Mouse (Mus musculus) heart, embryonic 12.5 days (tissue): ENCODE measurements at regions not wholly inside any gene's neighbourhood (a gene's known extent, or its start where the extent isn't known, plus 50 kb on each side); places are given as distances from the start of the nearest gene placed in this dataset.

Experiments used
- ATAC-seq: fragments of 200-750 bp; cut with Nextera tagmentation; 2 replicates; pipeline ENCODE4 v1.8.0; 2017; ENCODE audit warnings: moderate TSS enrichment, moderate library complexity; ENCODE audit not compliant: insufficient number of reproducible peaks, low FRiP score
- H3K27ac ChIP-seq: fragments of 300-500 bp; sonication (generic); 2 replicates; pipeline ENCODE4 v1.5.1; 2016; ENCODE audit warnings: mild to moderate bottlenecking, moderate library complexity; ENCODE audit not compliant: poor library complexity, severe bottlenecking
- H3K27me3 ChIP-seq: fragments of 300-500 bp; sonication (generic); replicated peaks from 2 replicates; pipeline ENCODE4 v1.6.1; 2016; ENCODE audit warnings: mild to moderate bottlenecking, moderate library complexity
- H3K36me3 ChIP-seq: fragments of 300-500 bp; sonication (generic); 2 replicates; pipeline ENCODE4 v1.6.1; 2016; ENCODE audit warnings: mild to moderate bottlenecking, moderate library complexity
- H3K4me1 ChIP-seq: fragments of 300-500 bp; sonication (generic); replicated peaks from 2 replicates; pipeline ENCODE4 v1.6.1; 2016; ENCODE audit warnings: mild to moderate bottlenecking
- H3K4me2 ChIP-seq: fragments of 300-500 bp; sonication (generic); 2 replicates; pipeline ENCODE4 v1.6.1; 2016; ENCODE audit warnings: mild to moderate bottlenecking, moderate library complexity
- H3K4me3 ChIP-seq: fragments of 300-500 bp; sonication (generic); 2 replicates; pipeline ENCODE4 v1.5.1; 2016; ENCODE audit warnings: mild to moderate bottlenecking
- H3K9ac ChIP-seq: fragments of 300-500 bp; sonication (generic); 2 replicates; pipeline ENCODE4 v1.6.1; 2016; ENCODE audit warnings: mild to moderate bottlenecking, moderate library complexity
- H3K9me3 ChIP-seq: fragments of 300-500 bp; sonication (generic); replicated peaks from 2 replicates; pipeline ENCODE4 v1.6.1; 2016; ENCODE audit warnings: mild to moderate bottlenecking, moderate library complexity
- WGBS: fragments of 180-500 bp; shearing (Covaris S2); methylation state at CpG from one replicate; pipeline ENCODE4 v1.1.7; 2016; 5-methylcytosine and 5-hydroxymethylcytosine counted together

DNA sequence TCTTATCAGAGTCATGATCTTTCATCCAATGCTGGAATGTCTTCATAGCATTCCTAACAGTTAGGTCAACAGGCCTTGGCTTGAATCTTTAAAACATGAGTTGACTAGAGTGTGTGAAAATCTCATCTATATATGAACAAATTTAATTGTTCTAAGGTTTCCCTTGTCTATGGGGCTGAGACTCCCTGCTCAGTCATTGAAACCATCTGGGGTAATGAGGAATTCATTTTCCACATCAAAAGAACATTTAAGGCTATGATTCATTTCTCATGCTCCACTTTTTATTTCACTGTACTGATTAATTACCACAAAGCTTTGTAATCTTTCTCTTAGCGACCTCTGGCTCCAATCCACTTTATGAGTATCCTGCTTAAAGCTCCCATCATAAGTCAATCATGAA lies 94.7 kb upstream of the Sash1 start:
- Histone ChIP-seq H3K36me3 (no peaks in the 10 kb centered on the region), H3K4me2 (no peak overlapping the region), H3K9me3 (no peaks in the 10 kb centered on the region), H3K27me3 (no peaks in the 10 kb centered on the region), H3K9ac (no peak overlapping the region), H3K27ac (no peak overlapping the region), H3K4me1 (peaks cover 1% of the 10 kb centered on the region; the same call in 1 of the 2 replicates), H3K4me3 (no peak overlapping the region)
- 80% methylated on average over 1 of the region's 1 CpGs for WGBS
- ATAC-seq = no peak

DNA sequence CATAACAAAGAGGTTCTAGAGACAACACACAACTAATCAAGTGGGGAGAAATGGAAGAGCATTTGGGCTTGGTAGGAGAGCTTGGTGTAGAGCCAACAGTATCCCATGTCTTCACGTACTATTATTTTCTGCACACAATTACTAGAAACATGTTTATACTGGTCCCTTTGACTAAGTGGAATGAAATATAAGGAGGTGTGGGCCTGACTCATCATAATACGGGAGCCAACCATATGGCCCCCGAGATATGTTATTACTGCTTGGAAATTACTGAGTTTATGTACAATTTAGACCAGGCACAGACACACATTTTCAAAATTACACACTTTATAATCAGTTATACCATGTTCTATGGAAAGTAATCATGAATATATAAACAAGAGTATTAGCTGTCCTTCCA lies 92.7 kb upstream of the Sash1 start:
- Histone ChIP-seq H3K9ac (no peak overlapping the region), H3K27me3 (no peaks in the 10 kb centered on the region), H3K4me2 (no peak overlapping the region), H3K9me3 (no peaks in the 10 kb centered on the region), H3K27ac (no peak overlapping the region), H3K4me3 (no peak overlapping the region), H3K36me3 (no peaks in the 10 kb centered on the region), H3K4me1 (no peaks in the 10 kb centered on the region)
- ATAC-seq = no peak
- 91% methylated on average over 3 of the region's 3 CpGs for WGBS

DNA sequence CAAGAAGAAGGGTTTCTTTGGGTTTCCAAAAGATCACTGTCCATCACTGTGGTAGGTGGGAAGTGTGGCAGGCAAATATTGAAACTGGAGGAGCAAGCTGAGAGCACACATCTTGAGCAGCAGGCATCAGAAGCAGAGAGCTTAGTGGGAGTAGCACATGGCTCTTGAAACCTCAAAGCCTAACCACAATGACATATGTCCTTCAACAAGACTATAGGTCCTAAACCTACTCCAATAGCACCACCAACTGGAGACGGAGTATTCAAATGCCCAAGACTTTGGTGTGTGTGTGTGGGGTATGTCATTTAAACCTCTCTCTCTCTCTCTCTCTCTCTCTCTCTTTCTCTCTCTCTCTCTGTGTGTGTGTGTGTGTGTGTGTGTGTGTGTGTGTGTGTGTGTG lies 88.1 kb upstream of the Sash1 start:
- H3K4me2 ChIP-seq = no peak overlapping the region
- no peaks in the 10 kb centered on the region for H3K9me3 ChIP-seq
- H3K4me1 ChIP-seq = peaks cover 8% of the 10 kb centered on the region
- H3K4me3 ChIP-seq = no peak overlapping the region
- no peaks in the 10 kb centered on the region for H3K27me3 ChIP-seq
- no peak overlapping the region for H3K9ac ChIP-seq
- WGBS = 53% methylated on average over 1 of the region's 1 CpGs
- no peak for ATAC-seq
- no peaks in the 10 kb centered on the region for H3K36me3 ChIP-seq
- H3K27ac ChIP-seq = no peak overlapping the region

DNA sequence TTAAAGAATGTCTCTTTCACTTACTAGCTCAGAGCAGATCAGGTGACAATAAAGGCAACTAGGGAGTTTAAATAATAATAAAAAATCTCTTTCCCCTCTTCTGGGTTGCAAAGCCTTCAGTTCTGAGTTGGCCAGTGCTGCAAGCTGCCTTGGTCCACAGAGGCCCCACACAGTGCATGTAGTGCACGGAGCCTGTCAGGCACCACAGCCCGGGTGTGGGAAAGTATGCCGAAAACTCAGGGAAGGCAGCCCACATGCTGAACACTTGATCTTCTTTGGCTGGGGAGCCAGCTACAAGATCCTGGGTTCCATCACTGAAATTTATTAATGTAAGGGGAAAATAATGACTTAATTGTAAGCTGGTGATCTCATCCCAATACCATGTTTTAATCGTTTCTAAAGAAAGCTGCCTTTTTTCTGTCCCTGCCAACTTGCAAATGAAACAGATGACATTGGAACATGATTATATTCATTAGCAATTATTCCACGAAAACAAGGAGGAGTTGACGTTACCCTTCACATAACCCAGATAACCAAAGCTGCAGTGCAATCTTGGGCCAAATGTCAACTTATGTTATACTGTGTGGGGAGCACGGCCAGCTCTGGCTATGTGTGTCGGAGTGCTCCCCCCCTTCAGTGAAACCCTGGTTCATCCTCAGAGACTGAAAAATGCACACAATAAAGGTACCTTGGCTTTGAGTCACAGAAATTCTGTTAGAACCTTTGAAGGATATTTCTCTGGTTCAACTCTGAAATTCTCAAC lies 87.1 kb upstream of the Sash1 start:
- no peak for ATAC-seq

DNA sequence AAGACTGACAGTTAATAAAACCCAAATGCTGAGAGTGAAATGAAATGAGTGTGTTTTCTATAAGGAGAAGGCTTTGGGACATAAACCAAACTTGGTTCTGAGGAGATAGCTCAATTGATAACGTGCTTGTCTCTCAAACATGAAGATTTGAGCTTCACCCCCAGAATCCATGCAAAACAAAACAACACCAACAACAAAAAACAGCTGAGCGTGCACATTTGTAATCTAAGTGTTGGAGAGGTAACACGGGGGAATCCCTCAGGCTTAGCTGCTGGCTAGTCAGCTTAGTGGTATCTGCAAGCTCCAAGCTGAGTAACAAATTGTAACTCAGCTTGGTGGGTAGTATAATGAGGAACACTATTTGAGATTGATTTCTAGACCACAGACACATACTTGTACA lies 84.9 kb upstream of the Sash1 start:
- H3K9ac ChIP-seq = no peak overlapping the region
- no peak overlapping the region for H3K27ac ChIP-seq
- no peaks in the 10 kb centered on the region for H3K36me3 ChIP-seq
- no peak overlapping the region for H3K4me3 ChIP-seq
- H3K27me3 ChIP-seq = no peaks in the 10 kb centered on the region
- peaks cover 25% of the 10 kb centered on the region for H3K4me1 ChIP-seq
- no peak overlapping the region for H3K4me2 ChIP-seq
- no peaks in the 10 kb centered on the region for H3K9me3 ChIP-seq
- 70% methylated on average over 3 of the region's 3 CpGs for WGBS
- no peak for ATAC-seq

More for the DNA sequence above, 87.1 kb upstream of the Sash1 start:
- Histone ChIP-seq H3K9me3 (no peaks in the 10 kb centered on the region), H3K9ac (no peak overlapping the region), H3K4me3 (no peak overlapping the region), H3K27me3 (no peaks in the 10 kb centered on the region), H3K4me2 (no peak overlapping the region), H3K36me3 (no peaks in the 10 kb centered on the region), H3K27ac (0 out of 2 replicates have a peak overlapping the region, but pooled peaks have one; percentile 34), H3K4me1 (peaks cover 18% of the 10 kb centered on the region)
- WGBS = 45% methylated on average over 8 of the region's 8 CpGs

DNA sequence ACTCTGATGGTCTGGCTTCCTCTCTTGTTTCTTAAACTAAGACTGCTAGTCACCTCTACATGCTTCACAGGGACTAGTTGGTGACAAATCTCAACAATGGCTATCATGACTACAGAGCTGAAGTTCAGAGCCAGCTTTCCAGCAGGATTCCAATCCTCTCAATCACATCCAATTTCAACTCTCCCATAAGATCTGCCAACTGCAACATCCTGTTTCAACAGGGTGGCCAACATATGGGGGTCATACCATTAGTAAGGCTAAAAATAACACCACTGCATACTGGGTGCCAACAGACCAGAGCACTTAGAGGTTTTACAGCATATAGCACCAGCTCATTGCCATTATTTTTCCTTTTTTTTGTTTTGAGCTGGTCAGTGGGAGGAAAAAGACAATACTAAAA lies 83.7 kb upstream of the Sash1 start:
- no peak for ATAC-seq
- H3K9ac ChIP-seq = no peak overlapping the region
- H3K27me3 ChIP-seq = no peaks in the 10 kb centered on the region
- no peak overlapping the region for H3K4me2 ChIP-seq
- no peak overlapping the region for H3K4me3 ChIP-seq
- H3K4me1 ChIP-seq = peaks cover 25% of the 10 kb centered on the region
- no peaks in the 10 kb centered on the region for H3K9me3 ChIP-seq
- H3K27ac ChIP-seq = 0 out of 2 replicates have a peak overlapping the region, but pooled peaks have one; percentile 59
- no peaks in the 10 kb centered on the region for H3K36me3 ChIP-seq

DNA sequence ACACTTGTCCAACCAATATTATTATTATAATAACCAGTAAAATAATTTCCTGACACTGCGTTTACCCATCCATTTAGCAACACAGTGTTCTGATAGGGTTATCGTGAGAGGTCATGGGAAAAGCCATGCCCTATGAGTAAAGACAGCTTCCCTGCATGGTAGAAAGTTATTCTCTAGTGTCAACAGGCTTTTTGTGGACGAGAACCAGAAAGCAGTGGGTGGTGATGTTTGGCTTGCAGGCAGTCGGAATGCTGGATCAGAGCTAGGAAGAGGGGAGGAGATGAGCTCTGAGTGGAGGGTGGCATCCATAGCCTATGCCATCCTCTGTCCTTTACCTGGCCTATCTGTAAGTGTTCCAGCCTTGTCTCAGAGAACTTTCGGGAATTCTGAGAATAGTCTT lies 83.1 kb upstream of the Sash1 start:
- H3K4me1 ChIP-seq = peaks cover 25% of the 10 kb centered on the region
- H3K4me3 ChIP-seq = no peak overlapping the region
- H3K4me2 ChIP-seq = no peak overlapping the region
- no peaks in the 10 kb centered on the region for H3K9me3 ChIP-seq
- WGBS = 50% methylated on average over 5 of the region's 5 CpGs
- ATAC-seq = no peak
- H3K36me3 ChIP-seq = no peaks in the 10 kb centered on the region
- no peaks in the 10 kb centered on the region for H3K27me3 ChIP-seq
- H3K27ac ChIP-seq = peak overlapping the region; percentile 59
- H3K9ac ChIP-seq = no peak overlapping the region

DNA sequence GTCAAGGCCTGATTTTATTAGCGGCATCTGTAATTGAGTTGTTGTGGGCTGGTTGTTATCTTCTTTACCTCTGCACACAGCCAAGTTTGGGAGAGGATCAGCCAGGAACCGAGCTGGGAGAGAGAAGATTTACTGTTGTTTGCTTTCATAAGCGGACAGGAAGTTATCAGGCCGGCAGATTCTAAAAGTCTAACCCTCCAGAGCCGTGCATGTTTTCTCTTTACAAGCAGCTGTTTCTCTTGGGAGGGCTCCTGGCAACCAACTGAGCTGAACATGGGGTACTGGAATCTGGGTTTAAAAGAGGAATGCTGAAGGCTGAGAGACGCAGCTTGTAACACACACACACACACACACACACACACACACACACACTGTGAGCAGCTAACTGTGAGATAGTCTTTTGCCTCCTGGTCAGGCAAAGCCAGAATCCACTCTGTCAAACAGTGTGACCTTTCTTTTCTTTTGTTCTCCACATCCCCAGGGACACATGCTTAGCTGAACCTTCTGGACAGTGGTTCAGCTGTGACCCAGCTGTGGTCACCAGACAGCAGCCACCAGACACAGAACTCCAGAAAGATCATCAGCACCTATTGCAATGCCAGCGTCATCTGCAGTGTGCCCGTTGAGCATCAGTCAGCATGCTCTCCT lies 82.5 kb upstream of the Sash1 start:
- H3K27ac ChIP-seq = peak overlapping the region; percentile 59
- no peaks in the 10 kb centered on the region for H3K9me3 ChIP-seq
- H3K27me3 ChIP-seq = no peaks in the 10 kb centered on the region
- peak; percentile 22; the same call in 1 of the 2 replicates for ATAC-seq
- H3K9ac ChIP-seq = no peak overlapping the region
- peaks cover 25% of the 10 kb centered on the region for H3K4me1 ChIP-seq
- peak overlapping the region; percentile 27 for H3K4me2 ChIP-seq
- no peaks in the 10 kb centered on the region for H3K36me3 ChIP-seq
- no peak overlapping the region for H3K4me3 ChIP-seq
- 26% methylated on average over 8 of the region's 8 CpGs for WGBS

DNA sequence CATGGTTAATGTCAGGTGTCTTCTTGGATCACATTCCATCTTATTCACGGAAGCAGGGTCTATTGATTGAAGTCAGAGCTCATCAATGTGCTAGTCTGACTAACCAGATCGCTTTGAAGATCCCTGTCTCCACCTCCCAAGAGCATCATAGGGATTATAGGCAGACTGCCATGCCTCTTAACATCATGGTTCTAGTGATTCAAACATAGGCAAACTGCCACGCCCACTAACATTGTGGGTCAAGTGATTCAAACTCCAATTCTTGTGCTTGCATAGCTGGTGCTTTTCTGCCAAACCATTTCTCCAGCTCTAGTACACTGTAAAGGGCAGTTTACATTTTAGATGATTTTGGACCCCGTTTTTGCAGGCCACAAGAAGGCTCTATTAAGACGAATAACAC lies 77.1 kb upstream of the Sash1 start:
- H3K4me1 ChIP-seq = peaks cover 7% of the 10 kb centered on the region
- ATAC-seq = no peak
- 71% methylated on average over 5 of the region's 5 CpGs for WGBS

DNA sequence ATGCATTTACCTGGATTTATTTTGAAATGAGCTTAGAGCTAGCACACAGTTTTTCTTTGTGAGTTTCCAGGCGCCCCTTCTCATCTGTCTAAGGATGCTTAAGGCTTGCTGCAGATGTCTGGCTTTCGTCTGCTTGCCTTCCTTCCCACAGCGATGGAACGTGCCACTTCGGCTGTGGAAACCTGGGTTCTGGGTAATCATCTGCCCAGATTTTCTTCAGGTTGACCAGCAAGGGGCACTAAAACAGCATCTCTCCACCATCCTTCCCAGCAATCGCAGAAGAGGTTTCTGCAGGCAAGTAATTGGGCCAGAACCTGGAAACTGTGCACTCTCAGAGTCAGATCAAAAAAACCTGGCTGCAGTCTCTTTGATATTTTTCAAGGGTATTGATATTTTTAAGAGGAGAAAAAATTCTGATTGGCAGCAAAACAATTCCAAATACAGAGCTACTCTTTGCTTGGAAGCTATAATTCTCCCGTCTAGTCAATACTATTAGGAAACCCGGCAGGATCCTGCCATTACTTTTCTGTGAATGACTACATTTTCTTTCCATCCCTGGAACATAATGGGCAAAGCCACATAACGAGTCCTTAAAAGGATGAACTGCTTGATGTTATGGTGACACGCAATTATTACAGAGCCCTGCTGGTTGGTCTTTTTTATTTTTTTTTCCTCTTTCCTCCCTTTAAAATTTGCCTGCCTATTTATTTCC lies 75.2 kb upstream of the Sash1 start:
- Histone ChIP-seq H3K4me1 (peaks cover 2% of the 10 kb centered on the region), H3K9ac (no peak overlapping the region), H3K4me3 (no peak overlapping the region), H3K4me2 (no peak overlapping the region), H3K27me3 (no peaks in the 10 kb centered on the region), H3K9me3 (no peaks in the 10 kb centered on the region), H3K27ac (no peak overlapping the region), H3K36me3 (no peaks in the 10 kb centered on the region)
- WGBS = 54% methylated on average over 10 of the region's 10 CpGs
- no peak for ATAC-seq

More for the DNA sequence above, 77.1 kb upstream of the Sash1 start:
- Histone ChIP-seq H3K4me2 (no peak overlapping the region), H3K27ac (no peak overlapping the region), H3K9me3 (no peaks in the 10 kb centered on the region), H3K9ac (no peak overlapping the region), H3K27me3 (no peaks in the 10 kb centered on the region), H3K36me3 (no peaks in the 10 kb centered on the region), H3K4me3 (no peak overlapping the region)

DNA sequence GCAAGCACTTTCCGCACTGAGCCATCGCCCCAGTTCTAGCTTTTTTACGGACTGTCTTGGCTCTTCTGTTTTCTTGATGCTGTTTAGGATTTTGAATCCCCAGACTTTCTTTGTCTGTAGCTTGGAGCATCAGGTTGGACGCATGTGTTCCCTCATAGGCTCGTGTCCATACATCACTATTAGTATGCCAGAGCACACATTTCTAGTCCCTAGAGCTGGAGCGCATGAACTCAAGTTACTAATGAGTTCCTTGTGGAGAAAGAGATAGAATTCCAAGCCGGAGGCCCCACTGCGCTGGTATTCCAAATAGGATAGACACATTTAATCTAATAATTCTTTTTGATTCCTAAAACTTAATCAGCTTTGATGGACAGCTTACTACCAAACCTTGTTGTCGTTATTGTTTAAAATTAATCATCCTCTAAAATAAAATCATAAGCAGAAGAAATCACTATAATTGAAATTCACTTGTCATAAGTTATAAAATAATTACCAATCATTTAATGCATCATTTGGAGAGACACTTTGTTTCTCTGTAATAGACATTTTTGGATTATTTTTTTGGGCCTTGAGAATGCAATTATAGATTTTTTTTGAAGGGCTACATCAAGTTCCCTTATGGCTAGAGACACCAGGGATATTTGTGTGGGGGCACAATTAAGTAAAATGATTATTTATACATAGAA lies 74.5 kb upstream of the Sash1 start:
- Histone ChIP-seq H3K4me2 (no peak overlapping the region), H3K27me3 (no peaks in the 10 kb centered on the region), H3K27ac (no peak overlapping the region), H3K9ac (no peak overlapping the region), H3K4me1 (peaks cover 9% of the 10 kb centered on the region), H3K4me3 (no peak overlapping the region), H3K36me3 (no peaks in the 10 kb centered on the region), H3K9me3 (no peaks in the 10 kb centered on the region)
- no peak for ATAC-seq
- 81% methylated on average over 9 of the region's 9 CpGs for WGBS
